Mouse (Mus musculus): ENCODE data around the gene Gsg1l.
A peak's percentile ranks its signal among the peaks of the same experiment; 100 is the strongest.

The Gsg1l gene

DNA sequence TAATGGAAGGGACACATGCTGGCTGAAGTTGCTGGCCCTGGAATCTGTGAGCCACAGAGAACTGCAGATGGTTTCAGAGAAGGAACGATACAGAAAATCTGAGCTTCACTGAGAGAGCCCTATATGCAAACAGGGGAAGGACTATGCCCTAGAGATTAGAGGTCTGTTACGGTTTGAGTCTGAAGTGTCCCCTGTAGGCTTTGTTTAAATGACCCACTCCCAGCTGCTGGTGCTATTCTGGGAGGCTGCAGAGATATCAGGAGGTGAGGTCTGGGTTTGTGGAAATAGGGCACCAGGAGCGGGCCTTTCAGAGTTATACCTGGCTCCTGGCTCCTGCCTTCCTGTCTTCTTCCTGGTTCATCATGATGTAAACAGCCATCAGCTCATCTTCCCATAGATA lies 95.1 kb downstream of the Gsg1l start:
- no peak for DNase-seq (ENCODE audit: extremely low read depth, insufficient read length, low spot score)

DNA sequence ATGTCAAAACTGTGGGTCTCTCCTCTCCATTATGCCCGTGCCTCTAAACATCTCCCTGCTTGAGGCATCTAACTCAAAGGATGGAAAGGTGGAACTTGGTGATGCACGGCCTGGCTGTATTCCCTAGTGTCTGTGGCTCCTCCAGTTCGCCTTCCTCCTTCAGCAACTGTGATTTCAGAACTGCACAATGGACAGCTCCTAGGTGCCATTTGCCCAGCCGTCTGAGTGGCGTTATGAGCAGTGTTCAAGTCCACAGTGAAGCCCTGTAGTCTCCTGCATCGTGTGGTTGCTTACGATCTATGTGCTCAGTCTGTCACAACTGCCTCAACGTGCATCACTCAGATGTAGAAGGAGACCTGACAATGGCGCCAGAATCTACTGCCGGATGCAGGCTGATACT lies 96.6 kb downstream of the Gsg1l start:
- no peak for DNase-seq (ENCODE audit: extremely low read depth, insufficient read length, low spot score)

DNA sequence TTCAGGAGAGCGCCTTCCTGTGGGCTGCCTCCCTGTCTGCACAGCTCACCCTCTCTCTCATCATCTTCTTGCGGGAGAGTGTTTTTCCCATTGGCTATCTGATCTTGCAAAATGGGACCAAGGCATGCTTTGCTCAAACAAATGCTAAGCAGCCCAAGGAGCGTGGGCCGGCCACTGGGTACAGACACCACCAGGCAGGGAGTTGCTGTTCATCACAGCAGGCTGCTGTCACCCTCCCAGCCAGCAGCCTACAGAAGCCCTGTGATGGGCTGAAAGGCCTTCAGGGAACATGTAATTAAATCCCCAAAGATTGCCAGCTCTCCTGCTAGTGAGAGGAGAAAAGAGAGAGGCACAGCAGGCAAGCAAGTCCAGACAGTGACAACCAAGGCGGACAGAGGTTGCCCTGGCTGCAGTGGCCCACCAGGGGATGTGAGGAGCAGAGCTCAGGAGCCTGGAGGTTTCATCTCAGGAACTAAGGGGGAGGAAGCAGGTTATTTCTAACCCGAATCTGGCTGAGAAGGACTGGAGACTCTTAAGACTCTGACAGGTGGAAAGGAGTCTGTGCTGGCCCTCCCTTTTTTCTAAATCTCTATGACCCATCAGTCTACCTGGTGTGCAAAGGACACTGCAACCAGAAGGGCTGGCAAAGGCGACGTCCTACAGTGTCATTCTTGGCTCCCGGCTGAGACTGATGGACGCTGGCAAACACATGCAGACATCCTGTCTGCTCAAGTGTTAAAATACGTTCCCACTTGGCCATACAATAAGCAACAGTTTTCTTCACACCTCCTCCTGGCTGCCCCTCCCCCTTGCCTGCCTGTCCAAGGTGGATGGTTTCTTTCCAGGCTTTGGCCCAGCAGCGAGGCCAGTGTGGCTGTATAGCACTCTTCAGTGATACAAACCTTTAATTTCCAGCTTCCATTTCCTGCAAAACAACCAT lies 98.0 kb downstream of the Gsg1l start:
- DNase-seq (ENCODE audit: extremely low read depth, insufficient read length, low spot score): no peak

DNA sequence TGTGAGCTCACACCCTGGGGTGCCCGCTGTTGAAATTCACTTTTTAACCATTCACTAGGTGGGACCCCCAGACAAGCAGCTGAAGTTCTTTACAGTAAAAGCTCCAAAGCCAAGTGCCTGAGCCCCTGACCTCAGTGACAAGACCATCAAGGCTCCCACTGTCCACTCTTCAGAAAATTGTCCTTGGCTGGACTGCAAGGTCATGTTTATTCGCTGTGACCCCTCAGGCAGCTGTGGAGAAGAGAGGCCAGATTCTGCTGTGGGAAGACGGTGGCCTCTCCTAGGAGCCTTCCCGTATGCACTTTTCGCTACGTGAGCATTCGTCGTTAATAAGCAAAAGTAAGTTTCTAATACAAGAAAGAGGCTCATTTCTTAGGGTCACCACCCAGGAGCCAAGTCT lies 102.6 kb downstream of the Gsg1l start:
- no peak for DNase-seq (ENCODE audit: extremely low read depth, insufficient read length, low spot score)

DNA sequence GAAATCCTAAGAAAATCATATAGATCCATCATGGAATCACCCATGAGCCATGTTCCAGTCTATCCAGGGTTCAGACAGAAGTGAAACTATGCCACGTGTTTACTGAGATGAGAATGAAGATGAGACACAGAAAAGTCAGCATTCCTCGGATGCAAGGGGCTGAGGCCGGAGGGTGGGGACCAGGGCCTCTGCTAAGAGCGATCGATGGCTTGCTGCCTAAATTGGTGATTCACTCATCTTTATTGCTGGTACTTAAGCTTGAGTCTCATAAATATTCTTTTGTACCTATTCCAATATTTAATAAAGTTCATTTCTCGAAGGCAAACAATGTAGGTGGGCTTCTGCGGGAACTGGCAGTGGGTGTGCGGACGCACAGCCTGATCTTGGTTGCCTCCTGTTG lies 105.5 kb downstream of the Gsg1l start:
- DNase-seq (ENCODE audit: extremely low read depth, insufficient read length, low spot score): no peak

DNA sequence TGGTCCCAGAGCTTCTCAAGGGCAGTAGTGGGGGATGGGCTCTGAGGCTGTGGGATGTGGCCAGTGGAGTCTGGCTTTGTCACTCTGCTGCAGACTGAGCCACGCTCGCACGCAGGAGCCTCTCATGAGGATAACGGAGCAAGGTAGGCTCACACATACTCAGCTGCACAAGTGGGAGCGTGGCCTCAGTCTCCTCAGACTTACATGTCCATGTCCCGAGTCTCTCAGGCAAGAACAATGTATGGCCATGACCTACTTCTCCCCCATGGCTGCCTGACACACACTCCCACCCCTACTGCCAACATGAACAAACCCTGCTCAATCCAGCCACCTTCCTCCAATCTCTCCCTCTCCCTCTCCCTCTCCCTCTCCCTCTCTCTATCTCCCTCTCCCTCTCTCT lies 106.8 kb downstream of the Gsg1l start:
- DNase-seq (ENCODE audit: extremely low read depth, insufficient read length, low spot score): no peak

DNA sequence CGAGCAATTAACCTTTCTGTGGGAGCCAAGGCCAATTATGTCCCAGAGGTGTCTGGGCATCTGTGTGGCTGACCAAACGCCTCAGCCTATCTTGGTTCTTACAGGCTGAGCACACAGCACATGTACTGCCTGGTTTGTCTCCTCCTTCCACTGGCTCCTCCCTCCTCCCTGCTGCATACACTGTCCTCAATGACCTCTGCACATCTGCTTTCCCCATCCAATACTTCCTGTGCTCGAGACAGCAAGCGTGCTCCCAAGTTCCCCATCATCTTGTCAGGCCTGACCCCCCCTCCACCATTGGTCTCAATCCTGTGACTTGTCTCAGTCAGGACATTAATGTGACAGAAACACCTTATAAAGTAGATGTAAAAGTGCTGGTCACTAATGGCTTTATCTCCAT lies 108.3 kb downstream of the Gsg1l start:
- DNase-seq (ENCODE audit: extremely low read depth, insufficient read length, low spot score): no peak

DNA sequence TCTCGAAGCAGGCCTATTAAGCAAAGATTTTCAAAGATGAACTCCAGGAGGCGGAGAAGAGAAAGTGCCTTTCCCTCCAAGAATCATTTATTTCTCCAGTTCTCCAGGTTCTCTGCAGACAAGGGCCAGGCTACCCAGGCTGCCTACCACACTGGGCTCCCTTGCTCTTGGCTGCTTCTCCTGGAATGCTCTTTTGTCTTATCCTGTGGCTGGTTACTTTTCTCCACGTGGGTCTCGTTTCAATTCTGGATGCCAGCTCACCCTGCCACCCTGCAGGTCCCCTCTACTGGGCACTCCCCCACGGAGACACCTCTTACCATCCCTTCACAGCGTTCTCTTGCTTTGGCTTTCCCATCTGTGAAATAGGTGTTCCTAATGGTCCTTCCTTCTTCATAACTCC lies 109.4 kb downstream of the Gsg1l start:
- no peak for DNase-seq (ENCODE audit: extremely low read depth, insufficient read length, low spot score)

DNA sequence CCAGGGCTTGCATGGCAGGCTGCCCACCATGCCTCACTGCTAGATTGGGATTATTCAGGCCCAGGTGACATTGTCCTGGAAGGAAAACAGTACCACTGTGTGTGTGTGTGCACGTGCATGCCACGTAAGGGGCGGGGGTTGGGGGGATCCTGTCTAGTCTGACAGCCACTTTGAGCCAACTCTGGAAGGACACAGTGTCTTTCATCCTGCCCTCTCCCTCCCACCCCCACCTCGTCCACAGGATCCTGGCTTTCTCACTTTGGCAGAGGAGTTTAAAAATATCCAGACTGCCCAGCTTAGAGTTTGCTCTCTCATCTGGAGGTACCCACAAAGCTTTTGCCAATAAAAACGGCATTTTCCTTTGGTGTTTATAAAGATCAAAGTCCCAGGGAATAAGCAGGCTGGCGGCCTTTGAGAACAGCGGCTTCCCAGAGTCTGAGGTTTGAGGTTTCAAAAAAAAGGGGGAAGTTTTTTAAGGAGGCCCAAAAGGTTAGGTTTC lies 110.0 kb downstream of the Gsg1l start:
- DNase-seq (ENCODE audit: extremely low read depth, insufficient read length, low spot score): no peak

DNA sequence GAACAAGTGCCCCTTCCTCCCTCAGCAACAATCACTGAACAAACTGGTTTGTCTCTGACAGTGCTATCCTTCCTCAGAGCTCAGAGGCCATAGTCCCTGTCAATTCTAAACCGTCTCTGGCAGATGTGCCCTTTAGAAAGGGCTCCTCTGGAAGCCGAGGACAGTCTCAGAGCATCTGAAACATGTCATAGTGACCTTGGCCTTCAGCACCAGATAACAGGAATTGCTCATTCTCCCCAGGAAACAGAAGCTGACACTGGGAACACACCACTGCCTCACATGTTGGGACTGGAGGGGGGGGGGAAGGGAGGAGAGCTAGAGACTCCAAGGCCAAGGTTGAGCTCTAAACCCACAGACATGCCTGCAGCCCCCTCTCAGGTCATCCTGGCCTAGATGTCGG lies 113.1 kb downstream of the Gsg1l start:
- DNase-seq (ENCODE audit: extremely low read depth, insufficient read length, low spot score): no peak

DNA sequence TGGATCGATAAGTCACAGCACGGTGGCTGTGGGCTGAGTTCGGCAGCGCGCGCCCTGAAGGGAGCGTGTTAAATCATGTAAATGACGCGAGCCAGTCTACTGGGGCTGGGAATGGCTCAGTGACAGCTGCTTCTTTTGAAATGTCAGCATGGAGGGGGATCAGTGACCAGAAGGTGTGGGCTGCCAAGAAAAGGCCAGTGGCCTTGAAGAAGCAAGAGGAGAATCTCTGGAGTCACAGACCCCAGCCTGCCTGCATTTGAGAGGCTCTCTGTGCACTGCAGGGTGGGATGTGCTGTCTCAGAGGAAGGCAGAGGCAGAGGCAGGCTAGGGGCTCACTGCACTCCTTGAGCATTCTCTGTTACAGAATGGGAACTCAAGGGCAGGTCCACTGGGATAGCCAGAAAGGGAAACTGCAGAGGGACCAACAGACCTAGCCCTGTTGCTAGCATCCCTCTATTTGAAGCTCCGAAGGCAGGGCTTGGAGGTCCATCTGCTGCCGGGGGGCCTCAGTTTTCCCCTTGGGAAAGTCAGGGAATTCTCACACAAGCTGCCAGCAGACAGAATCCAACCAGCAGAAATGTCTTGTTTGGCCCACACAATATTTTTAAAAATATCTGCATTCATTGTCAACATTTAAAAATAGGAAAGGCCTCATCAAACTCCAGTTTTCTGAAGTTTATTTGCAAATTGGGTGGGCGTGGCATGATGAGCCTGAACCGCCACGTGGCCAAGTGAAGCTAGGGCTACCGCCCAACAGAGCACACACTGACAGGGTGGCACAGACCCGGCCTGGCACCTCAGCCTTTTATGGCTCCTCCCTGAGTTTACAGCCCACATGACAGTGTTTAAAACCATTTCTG lies 115.6 kb downstream of the Gsg1l start:
- DNase-seq (ENCODE audit: extremely low read depth, insufficient read length, low spot score): no peak

DNA sequence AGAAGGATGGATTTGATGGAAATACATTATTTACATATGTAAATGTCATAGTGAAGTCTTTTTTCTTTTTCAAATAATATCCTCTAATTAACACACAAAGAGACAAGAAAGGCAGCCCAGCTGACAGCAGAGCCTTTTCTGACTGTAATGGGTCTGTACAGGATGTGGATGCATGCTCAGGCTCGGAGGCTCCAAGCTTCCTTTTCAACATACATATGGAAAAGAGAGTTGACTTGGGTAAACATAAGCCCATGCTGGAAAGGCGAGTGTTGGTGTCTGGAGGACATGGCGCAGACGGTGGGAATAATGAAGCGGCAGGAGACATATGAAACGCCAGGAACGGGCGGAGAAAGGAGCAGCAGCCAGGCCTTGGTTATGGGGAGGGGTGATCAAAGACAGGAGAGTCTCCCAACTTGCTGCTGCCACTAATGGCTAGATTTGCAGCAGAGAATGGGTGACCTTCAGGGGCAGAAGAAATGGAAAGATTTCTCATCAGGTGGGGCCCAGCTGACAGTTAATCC lies 118.1 kb downstream of the Gsg1l start:
- no peak for DNase-seq (ENCODE audit: extremely low read depth, insufficient read length, low spot score)

DNA sequence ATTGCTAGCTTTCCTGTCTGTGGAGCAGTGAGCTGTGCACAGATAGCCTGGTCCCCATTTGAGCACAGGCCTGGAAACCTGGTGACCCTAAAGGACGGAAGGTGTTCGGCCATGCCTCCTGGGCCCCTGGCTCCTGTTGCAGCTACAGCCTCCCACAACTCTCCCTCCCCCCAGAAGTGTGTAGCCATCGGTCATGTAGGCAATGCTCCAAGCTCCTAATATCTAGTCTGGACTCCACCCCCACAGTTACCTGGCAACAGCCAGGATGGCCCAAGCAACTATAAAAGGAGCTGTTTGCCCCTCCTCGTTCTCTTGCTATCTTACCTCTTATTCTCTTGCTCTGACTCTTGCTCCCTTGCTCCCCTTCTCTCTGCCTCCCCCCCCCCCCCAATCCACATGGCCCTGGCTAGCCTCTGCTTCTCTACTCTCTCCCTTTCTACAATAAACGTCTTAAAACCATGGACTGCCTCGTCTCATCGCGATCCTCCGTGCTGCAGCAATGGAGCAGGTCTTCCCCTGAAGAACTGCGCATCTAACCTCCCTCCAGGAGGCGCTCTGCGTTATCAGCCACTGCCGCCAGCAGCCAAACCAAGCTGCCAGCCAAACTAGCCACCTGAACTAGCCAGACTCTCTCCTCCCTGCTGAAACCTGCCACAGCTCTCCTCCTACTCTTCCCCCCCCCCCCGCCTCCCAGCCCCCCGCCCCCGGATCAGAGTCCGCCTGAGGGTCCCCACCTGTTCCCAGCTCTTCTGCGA lies 122.7 kb downstream of the Gsg1l start:
- DNase-seq (ENCODE audit: extremely low read depth, insufficient read length, low spot score): no peak

DNA sequence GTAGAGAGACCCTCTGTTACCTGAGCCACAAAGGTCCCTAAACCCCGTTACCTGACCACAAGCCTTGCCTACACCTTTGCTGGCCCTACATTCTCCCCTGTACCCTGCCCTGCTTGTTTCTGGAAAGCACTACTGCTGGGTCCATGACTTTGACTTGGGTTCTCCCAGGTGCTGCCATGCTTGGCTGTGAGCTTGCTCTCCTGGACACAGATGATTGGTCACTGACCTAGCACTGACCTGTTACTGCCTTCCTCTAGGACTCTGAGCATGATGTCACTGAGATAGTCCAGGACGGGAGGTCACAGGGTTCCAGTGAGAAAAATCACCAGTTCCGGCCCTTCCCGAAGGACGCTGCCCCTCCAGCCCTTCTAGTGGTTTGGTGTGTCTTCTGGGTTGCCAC lies 123.4 kb downstream of the Gsg1l start:
- DNase-seq (ENCODE audit: extremely low read depth, insufficient read length, low spot score): no peak

DNA sequence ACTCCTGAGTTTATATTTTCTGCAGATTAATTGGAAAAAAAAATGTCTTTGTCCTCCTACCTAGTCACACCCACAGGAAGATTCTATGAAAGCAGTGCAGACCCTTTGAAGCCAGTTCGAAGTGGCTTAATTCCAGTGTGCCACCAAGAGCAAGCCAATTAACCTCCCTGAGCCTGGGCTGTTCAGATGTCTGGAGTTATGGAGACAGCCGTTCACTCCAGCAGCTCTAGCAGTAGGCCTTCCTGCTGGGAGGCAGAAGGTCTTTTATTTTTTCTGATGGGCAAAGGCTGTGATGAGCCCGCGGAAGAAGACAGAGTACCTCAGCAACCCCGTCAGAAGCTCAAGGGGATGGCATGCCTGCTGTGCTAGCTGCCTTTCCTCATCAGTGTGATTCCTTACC lies 127.2 kb downstream of the Gsg1l start:
- DNase-seq (ENCODE audit: extremely low read depth, insufficient read length, low spot score): no peak

DNA sequence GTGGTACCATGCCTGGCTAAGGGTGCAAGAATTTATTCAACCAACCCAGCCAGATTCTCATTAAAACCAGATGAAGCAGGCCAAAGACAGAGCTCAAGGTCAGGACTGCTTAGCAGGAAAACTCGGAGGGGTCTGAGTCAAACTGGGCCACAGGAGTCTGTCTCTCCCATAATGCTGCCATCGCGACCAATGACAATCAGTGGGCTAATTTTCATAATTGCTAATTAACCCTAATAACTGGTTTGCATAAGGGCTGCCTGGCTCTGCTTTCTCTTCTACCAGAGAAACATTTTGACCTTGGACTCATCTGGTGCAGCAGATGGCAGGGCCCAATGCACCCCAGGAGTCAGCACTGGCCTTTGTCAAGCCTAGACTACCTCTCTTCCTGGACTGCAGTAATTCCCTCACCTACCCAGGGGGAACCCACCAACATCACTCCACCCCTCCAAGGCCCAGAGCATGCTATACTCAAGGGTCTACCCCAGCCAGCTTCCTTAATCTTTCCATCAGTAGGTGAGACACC lies 127.8 kb downstream of the Gsg1l start:
- no peak for DNase-seq (ENCODE audit: extremely low read depth, insufficient read length, low spot score)

DNA sequence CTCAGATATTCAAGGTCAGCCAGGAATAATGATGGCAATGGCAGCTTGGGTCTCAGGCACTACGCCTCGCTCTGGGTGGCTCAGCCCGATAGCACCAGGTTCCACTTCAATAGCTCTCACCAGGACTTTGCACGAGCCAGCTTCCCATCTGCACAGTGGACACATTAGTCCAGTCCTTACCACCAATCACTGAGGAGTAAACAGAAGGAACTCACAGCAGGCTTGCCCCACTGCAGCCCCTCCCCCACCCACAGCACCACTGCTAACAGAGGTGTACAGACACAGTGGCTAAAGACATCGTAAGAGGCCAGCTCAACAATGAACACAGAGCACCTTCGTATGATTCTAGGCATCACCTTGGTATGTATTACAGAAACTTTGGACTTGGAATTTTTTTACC lies 128.4 kb downstream of the Gsg1l start:
- no peak for DNase-seq (ENCODE audit: extremely low read depth, insufficient read length, low spot score)

DNA sequence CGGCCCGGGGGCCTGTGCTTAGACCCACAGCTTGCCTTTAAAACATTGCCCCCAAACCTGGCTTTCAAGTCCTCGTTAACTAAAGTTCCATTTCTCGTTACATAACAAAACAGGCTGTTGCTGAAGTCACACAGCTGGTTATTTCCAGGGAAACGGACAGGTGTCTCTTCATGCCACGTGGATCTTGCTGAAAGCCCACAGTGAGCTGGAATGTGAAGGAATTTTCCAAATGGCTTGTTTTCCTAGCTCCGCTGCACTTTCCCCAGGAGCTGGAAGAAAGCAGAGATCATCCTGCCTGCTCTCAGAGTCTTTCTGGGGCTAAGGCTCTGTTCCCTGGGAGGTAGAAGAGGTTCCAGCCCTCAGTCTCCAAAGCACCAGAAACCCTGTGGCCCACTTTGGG lies 130.3 kb downstream of the Gsg1l start:
- DNase-seq (ENCODE audit: extremely low read depth, insufficient read length, low spot score): no peak

DNA sequence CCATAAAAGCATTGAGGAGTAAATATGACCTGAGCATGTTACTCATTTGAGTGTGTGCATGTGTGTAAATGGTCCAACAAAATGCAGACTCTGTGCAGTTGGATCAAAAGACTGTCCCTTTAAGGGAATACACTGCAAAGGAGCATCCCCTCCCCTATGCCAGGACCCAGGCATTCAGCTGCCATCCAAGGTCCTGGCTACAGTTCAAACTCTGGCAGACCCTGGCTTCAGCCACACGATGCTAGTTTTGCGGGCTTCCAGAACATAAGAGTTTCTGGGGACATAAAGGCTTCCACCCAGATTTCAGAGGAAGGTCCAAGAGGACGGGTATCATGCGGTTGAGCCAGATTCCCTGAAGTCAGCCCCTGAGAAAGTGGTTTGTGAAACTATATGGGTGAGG lies 133.2 kb downstream of the Gsg1l start:
- DNase-seq (ENCODE audit: extremely low read depth, insufficient read length, low spot score): no peak

DNA sequence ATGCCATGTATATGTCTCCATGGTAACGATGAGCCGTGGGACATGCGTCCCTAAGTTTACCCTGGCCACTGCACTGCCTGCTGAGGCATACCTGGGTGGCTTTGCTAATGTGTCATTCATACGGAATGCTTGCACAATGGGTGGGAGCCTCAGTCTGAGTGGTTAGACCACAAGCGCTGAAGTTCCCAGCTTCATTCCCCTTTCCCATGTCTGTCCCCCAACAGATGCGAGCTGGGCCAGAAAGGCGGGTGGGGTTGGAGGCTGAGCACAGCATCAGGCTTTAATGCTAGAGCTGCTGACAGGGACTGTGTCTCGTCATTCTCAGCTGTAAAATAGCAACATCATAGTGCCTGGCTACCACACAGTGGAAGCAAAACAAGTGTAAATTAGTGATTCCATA lies 136.3 kb downstream of the Gsg1l start:
- DNase-seq (ENCODE audit: extremely low read depth, insufficient read length, low spot score): peak; percentile 11

Data from 3134 (cell line).